Mouse (Mus musculus): ENCODE results near the gene Tmem208.

DNA sequence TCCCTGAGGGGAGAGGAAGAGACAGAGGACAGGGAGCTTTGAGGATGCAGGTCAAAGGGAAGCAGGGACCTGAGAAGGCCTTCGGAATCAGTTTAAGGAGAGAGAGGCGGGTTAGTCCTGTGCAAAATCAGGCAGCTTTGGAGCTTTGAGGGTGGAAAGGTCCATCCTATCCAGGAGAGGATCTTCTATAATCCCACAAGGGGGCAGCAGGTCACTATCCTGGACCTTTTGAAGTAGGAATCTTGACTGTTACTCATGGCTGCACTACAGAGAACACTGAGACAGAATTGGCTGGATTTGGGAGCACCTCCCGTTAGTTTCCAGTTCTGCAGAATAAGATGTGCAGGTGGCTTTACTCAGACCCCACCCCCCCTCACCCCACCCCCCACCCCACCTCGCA, 33.5 kb downstream of the Tmem208 start:
- TF ChIP-seq POLR2A (IDR thresholded peaks at IDR 0.05; ENCODE audit: low read depth, low read length) (no peak), CTCF (conservative IDR thresholded peaks at IDR 0.05; ENCODE audit: insufficient read depth, insufficient read length, low read depth, low read length) (0 out of 2 replicates have a peak, but pooled peaks have one; percentile 27)
